Mouse (Mus musculus) liver, embryonic 14.5 days (tissue): ENCODE results near the gene Specc1l. TPM values are rescaled to one million over a fixed set of nuclear protein-coding genes. Genes with fewer than 3 reads are reported as not detected.

ENCODE experiments used
- ATAC-seq: fragments of 200-750 bp; cut with Nextera tagmentation; 2 replicates; pipeline ENCODE4 v1.8.0; 2017; ENCODE audit warnings: moderate number of reproducible peaks, mild to moderate bottlenecking, moderate library complexity; ENCODE audit not compliant: insufficient read depth
- DNase-seq, 3 experiments: peaks; one replicate each; pipeline ENCODE4 v3.0.0-alpha.2; 2012 to 2013; ENCODE audit warnings: low read depth in 3 of 3, low spot score in 3 of 3
- H3K27ac ChIP-seq: fragments of 300-500 bp; sonication (generic); 2 replicates; pipeline ENCODE4 v1.5.1; 2014; ENCODE audit warnings: moderate library complexity, mild to moderate bottlenecking, control low read depth, inconsistent platforms
- H3K27me3 ChIP-seq: fragments of 300-500 bp; sonication (generic); 2 replicates; pipeline ENCODE4 v1.6.1; 2014; ENCODE audit warnings: mild to moderate bottlenecking, low read length, moderate library complexity; ENCODE audit not compliant: control insufficient read depth, insufficient read depth
- H3K36me3 ChIP-seq: fragments of 300-500 bp; sonication (generic); replicated peaks from 2 replicates; pipeline ENCODE4 v1.6.1; 2014; ENCODE audit warnings: low read depth; ENCODE audit not compliant: control insufficient read depth, insufficient read depth
- H3K4me1 ChIP-seq, 2 experiments: fragments of 200-500 bp in 1 of 2; fragments of 300-500 bp in 1 of 2; sonication (generic) in 1 of 2; replicated peaks; 2 replicates each; pipeline ENCODE4 v1.6.1; 2012 to 2014; ENCODE audit warnings: antibody characterized with exemption in 1 of 2, inconsistent platforms in 1 of 2, low read length in 1 of 2; ENCODE audit not compliant: control insufficient read depth in 2 of 2, insufficient read depth in 2 of 2
- H3K4me2 ChIP-seq: fragments of 300-500 bp; sonication (generic); 2 replicates; pipeline ENCODE4 v1.6.1; 2014; ENCODE audit warnings: low read depth, mild to moderate bottlenecking, control low read depth, moderate library complexity
- H3K4me3 ChIP-seq, 2 experiments: fragments of 200-500 bp in 1 of 2; fragments of 300-500 bp in 1 of 2; sonication (generic) in 1 of 2; 2 replicates each; pipeline ENCODE4 v1.5.1; 2012 to 2014; ENCODE audit warnings: low read depth in 2 of 2, low read length in 2 of 2, mild to moderate bottlenecking in 2 of 2, control low read depth in 1 of 2, inconsistent platforms in 1 of 2, moderate library complexity in 1 of 2; ENCODE audit not compliant: insufficient read depth in 1 of 2
- H3K9ac ChIP-seq: fragments of 300-500 bp; sonication (generic); replicated peaks from 2 replicates; pipeline ENCODE4 v1.6.1; 2014; ENCODE audit warnings: mild to moderate bottlenecking, control low read depth, moderate library complexity
- H3K9me3 ChIP-seq: fragments of 300-500 bp; sonication (generic); 2 replicates; pipeline ENCODE4 v1.6.1; 2016; ENCODE audit warnings: low read length, mixed read lengths; ENCODE audit not compliant: control insufficient read depth
- CTCF ChIP-seq: IDR thresholded peaks from 2 replicates; pipeline ENCODE4 v1.5.1; 2016; ENCODE audit warnings: antibody characterized with exemption, low read depth, control low read depth
- EP300 ChIP-seq: IDR thresholded peaks from 2 replicates; pipeline ENCODE4 v1.6.1; 2016; ENCODE audit warnings: antibody characterized with exemption, low read depth
- WGBS: fragments of 180-500 bp; shearing (Covaris S2); extraction: QIAGEN DNeasy Blood & Tissue Kit; methylation state at CpG from one replicate; pipeline ENCODE4 v1.1.7; 2014; ENCODE audit not compliant: insufficient replicate concordance; 5-methylcytosine and 5-hydroxymethylcytosine counted together
- polyA plus RNA-seq, 2 experiments: library from polyadenylated mRNA; depleted of rRNA in 1 of 2; stranded (reverse) in 1 of 2; unstranded in 1 of 2; fragments of >200 nt; fragmentation: Nextera tagmentation in 1 of 2; extraction: Ambion mirVana in 1 of 2; gene quantifications; 2 replicates each; pipeline versions ENCODE4 v1.2.1 to v1.2.3; 2012 to 2014

The Specc1l gene
- polyA plus RNA-seq, 2 experiments: 3.1 to 3.9 TPM

GRCm38 (mm10) chr10:75236156-75236555 lies 24.3 kb downstream of the Specc1l start:
- Histone ChIP-seq H3K4me1 (peaks cover 0 to 3% of the 10 kb centered on the region in 2 experiments; a peak in 2 of 4 replicates), H3K27me3 (no peaks in the 10 kb centered on the region), H3K36me3 (no peaks in the 10 kb centered on the region; the same call in none of the 2 replicates), H3K9me3 (no peaks in the 10 kb centered on the region), H3K4me3 (no peak overlapping the region), H3K27ac (no peak overlapping the region), H3K9ac (no peak overlapping the region), H3K4me2 (no peak overlapping the region)
- TF ChIP-seq CTCF (no peak), EP300 (no peak)
- no peak for DNase-seq
- WGBS: 71% methylated on average over 3 of the region's 3 CpGs
- no peak for ATAC-seq

- no peak for TF ChIP-seq EP300
- no peak for TF ChIP-seq CTCF
- Histone ChIP-seq H3K4me1 (peaks cover 0 to 2% of the 10 kb centered on the region in 2 experiments; a peak in 2 of 4 replicates), H3K4me2 (no peak overlapping the region), H3K4me3 (no peak overlapping the region), H3K27me3 (no peaks in the 10 kb centered on the region), H3K27ac (no peak overlapping the region), H3K36me3 (no peaks in the 10 kb centered on the region; the same call in 1 of the 2 replicates), H3K9me3 (no peaks in the 10 kb centered on the region), H3K9ac (no peak overlapping the region)
- DNase-seq: no peak
- no peak for ATAC-seq
- 79% methylated on average over 2 of the region's 2 CpGs for WGBS
Observed at GRCm38 (mm10) chr10:75237166-75237565, 25.3 kb downstream of the Specc1l start.

- ATAC-seq (no peak), DNase-seq (no peak)
- no peak overlapping the region for H3K9ac ChIP-seq
- no peak overlapping the region for H3K4me3 ChIP-seq
- no peaks in the 10 kb centered on the region for H3K4me1 ChIP-seq
- H3K36me3 ChIP-seq: no peaks in the 10 kb centered on the region; the same call in 1 of the 2 replicates
- 70% methylated on average over 8 of the region's 8 CpGs for WGBS
- no peaks in the 10 kb centered on the region for H3K27me3 ChIP-seq
- H3K27ac ChIP-seq: no peak overlapping the region
- TF ChIP-seq EP300 (no peak), CTCF (no peak)
- no peaks in the 10 kb centered on the region for H3K9me3 ChIP-seq
- no peak overlapping the region for H3K4me2 ChIP-seq
Observed at GRCm38 (mm10) chr10:75240583-75241250, 28.8 kb downstream of the Specc1l start.

- 86% methylated on average over 13 of the region's 13 CpGs for WGBS
- H3K9me3 ChIP-seq: no peaks in the 10 kb centered on the region
Observed at GRCm38 (mm10) chr10:75245806-75246205, 33.9 kb downstream of the Specc1l start.

GRCm38 (mm10) chr10:75246331-75246730 lies 34.5 kb downstream of the Specc1l start:
- no peaks in the 10 kb centered on the region for H3K4me1 ChIP-seq
- DNase-seq (no peak), ATAC-seq (no peak)
- no peaks in the 10 kb centered on the region for H3K27me3 ChIP-seq
- TF ChIP-seq EP300 (no peak), CTCF (no peak)
- no peak overlapping the region for H3K9ac ChIP-seq
- H3K4me2 ChIP-seq: no peak overlapping the region
- WGBS: 85% methylated on average over 10 of the region's 10 CpGs
- H3K36me3 ChIP-seq: no peaks in the 10 kb centered on the region; the same call in none of the 2 replicates
- H3K4me3 ChIP-seq: no peak overlapping the region
- H3K9me3 ChIP-seq: no peaks in the 10 kb centered on the region
- H3K27ac ChIP-seq: no peak overlapping the region

More at GRCm38 (mm10) chr10:75245806-75246205, 33.9 kb downstream of the Specc1l start:
- Histone ChIP-seq H3K4me3 (no peak overlapping the region), H3K4me1 (no peaks in the 10 kb centered on the region), H3K9ac (no peak overlapping the region), H3K4me2 (no peak overlapping the region), H3K27ac (no peak overlapping the region), H3K36me3 (no peaks in the 10 kb centered on the region; the same call in none of the 2 replicates), H3K27me3 (no peaks in the 10 kb centered on the region)
- DNase-seq (no peak), ATAC-seq (no peak)
- TF ChIP-seq EP300 (no peak), CTCF (no peak)
